Mouse (Mus musculus): ENCODE measurements around the gene Nt5dc2. TPM values are rescaled to one million over a fixed set of nuclear protein-coding genes. Genes with fewer than 3 reads are reported as not detected.
A peak's percentile ranks its signal among the peaks of the same experiment; 100 is the strongest.

Nt5dc2 gene
- 1 to 10 TPM in 1 of 2 experiments, under 1 TPM in 1; 0.57 to 1.3 TPM for total RNA-seq (2021)
- long read RNA-seq, experiment 1, partial matches to known transcripts = 0 of 3 reads
- long read RNA-seq, experiment 1, other reads (novel, unspliced or antisense) = 0 of 3 reads
- long read RNA-seq, experiment 2 = 0 reads

DNA sequence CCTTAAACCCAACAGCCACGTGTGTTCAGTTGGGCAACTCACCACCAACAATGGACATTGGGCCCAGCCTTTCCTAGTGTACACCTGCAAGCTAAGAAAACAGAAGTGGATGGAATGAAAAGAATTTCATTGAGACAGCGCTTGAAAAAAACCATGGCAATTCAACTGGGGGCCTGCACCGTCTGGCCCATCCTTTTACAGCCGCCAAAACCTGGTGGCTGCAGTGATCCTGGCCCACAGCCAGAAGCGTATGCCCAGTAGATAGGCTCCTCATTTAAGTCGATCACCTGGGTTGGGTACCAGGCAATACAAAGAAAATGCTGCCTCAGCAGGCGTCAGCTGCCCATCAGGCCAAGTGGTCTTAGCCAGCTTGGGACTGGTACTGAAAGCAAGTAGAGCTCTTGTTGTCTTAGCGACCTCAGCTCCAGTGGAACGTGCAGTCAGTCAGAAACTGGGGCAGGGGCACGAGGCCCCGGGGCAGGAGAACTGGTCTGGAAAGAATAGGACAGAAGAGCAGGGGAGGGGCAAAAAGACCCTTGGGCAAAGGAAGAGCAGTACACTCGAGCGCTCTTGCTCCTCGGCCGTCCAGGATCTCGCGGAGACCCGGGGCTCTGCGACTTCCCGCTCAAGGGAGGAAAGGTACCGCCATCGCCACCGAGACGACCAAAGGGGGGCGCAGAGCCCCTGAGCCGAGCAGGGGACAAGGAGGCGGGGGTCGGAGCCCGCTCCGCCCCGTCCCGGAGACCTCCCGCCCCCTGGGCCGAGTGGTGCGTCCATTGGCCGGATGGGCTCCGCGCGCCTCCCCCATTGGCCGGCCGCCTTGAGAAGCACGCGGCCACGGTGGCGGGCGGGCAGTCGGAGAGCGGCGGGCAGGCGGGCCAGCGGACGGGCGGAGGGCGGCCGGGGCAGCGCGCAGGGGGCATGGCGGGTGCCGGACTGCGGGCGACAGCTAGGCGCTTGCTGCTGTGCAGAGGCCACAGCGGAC lies at the start of gene Nt5dc2:
TSS of gene Nt5dc2 (plus strand) at position 818 of the 985 bp plus-strand sequence.
- DNase-seq (ENCODE audit: low spot score) = peak; percentile 80

DNA sequence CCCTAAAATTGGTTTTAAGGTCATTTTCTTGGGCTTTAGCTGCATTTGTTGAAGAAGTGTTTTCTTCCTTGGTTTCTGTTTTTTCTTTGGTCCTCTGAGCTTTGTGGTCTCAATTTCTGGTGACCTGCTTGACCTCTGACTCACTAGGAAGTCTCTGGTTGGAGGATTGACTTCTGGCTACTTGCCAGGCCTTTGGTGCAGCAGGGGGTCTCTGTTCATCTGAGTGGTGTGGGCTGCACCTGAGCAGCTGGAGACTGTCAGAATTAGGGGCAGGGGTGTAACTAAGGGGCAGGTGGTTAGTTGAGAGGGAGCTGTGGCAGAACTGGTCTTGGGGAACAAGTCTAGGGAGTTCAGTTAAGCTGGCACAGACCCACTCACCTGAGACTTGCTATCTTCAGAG lies 49.7 kb upstream of the Nt5dc2 start:
- no peak for DNase-seq (ENCODE audit: low spot score)

DNA sequence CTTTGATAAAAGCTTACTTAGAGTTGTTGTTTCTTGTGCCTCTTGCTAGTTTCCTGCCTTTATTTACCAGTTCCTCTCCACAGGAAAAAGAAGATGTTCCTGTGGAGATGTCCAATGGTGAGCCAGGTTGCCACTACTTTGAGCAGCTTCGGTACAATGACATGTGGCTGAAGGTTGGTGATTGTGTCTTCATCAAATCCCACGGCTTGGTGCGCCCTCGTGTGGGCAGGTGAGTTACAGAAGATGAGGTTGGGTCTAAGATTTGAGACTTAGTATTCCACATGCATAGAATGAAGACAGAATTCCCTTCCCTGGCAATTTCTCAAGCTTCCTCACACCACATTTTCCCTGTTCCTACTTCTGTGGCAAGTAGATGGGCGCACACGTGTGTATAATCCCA lies 43.4 kb upstream of the Nt5dc2 start:
- DNase-seq (ENCODE audit: low spot score) = no peak

DNA sequence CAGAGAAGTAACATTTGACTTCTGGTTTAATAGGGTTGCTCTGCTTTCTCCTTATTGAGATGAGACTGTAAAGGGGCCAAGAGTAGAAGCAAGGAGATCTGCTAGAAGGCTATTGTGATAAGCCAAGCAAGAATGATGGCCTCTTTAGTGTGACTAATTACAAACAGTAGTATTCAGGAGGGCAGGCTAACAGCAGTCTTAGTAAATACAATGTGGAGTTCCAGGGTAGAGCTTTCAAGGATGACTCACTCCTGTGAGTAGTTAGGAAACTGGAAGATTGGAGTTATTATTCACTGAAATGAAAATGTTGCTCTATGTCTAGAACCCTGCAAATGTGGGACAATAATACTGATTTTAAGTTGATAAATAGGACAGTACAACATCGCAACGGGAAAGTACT lies 42.3 kb upstream of the Nt5dc2 start:
- DNase-seq (ENCODE audit: low spot score) = no peak

DNA sequence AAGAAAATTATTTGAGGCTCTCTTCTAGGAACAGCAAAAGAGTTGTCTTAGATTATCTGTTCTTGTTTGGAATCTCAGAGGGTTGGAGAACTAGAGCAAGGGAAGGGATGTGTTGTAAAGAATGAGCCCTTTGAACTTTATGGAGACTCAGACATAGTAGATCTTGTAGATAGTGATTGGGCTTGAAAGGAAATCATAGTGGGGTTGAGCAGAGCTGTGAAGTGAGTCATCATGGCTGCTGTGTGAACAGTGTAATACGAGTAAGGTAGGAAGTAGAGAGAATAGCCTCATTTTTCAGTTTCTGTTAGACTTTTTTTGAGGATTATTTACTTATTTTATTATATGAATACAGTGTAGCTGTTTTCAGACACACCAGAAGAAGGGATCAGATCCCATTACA lies 40.9 kb upstream of the Nt5dc2 start:
- DNase-seq (ENCODE audit: low spot score) = no peak

DNA sequence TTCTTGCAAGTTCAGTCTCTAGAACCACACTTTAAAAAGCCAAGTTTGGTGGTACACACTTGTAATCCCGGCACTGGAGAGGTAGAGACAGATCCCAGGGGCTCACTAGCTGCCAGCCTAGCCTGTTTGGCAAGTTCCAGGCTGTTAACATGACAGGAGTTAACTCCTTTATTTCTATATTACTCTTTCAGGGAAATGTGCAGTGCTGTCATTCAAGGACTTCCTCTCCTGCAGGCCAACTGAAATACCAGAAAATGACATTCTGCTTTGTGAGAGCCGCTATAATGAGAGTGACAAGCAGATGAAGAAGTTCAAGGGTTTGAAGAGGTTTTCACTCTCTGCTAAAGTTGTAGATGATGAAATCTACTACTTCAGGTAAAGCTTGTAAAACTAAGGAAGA lies 25.7 kb upstream of the Nt5dc2 start:
- no peak for DNase-seq (ENCODE audit: low spot score)

DNA sequence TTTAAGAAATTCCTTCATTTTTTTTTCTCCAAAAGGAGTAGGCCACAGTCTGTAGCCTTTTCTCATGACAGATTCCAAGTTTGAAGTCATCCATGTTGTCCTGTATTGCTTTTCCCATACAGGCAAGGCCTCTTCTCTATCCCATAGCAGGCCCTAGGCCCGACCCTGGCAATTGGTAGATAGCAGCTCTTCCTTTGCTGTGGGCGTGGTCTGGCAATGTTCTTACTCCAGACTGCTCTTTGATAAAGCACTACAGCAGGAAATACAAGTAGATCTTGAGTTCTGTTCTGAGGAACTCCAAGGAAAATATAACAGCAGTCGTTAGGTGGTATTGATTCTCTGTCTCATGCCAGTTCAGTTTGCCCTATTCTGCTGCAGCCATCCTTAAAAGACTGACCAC lies 20.2 kb upstream of the Nt5dc2 start:
- DNase-seq (ENCODE audit: low spot score) = no peak

DNA sequence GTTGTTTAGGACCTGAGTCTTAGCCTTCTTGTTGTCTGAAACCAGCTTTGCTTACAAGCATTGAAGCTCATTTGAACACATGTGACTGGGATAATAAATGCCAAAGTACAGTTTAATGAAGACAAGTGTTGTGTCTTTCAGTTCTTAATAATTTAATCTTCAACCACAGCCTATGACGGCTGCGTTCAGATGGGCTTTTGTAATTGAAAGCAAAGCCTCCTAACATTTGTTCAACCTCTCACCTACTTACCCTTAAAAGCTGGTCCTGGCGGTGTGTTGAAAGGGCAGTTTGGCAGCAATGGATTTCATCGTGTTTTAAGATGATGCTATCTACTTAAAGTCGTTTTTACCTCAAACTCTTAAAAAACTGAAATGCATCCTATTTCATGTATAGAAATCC lies 18.7 kb upstream of the Nt5dc2 start:
- no peak for DNase-seq (ENCODE audit: low spot score)

DNA sequence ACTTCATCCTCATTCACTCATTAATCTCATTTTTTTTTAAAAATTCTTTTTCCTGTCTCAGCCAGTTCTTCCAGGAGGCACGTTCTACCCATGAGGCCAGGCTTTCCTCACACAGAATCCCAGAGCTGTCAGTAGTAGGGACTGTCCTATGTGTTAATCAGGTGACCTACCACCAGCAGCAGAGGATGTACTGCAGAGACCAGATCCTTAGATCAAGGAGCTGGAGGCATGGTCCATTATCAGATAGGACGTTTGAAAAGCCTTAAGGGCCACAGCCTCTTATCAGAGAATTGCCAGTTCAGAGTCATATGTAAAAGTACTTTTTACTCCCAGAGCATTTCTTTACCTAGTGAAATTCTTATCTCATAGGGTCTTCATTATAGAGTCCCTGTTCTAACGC lies 16.8 kb upstream of the Nt5dc2 start:
- DNase-seq (ENCODE audit: low spot score) = no peak

DNA sequence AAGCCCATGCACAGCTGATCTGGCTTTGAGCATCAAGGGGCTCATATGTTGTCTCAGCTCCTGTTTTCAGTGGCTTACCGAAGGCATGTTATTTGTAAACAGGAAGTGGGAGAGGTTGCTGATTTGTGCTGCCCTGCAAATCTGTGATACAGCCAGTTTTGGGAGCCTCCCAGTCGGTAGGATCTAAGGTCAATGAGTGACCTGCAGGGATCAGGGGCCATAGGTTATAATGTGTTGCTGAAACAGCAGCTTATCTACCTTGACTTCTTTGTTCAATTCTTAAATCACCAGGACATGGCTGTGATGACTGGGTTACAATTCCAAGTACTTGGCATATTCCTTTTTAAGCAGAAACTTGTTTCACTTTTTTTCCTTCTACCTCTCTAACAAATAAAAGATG lies 15.3 kb upstream of the Nt5dc2 start:
- DNase-seq (ENCODE audit: low spot score) = no peak

DNA sequence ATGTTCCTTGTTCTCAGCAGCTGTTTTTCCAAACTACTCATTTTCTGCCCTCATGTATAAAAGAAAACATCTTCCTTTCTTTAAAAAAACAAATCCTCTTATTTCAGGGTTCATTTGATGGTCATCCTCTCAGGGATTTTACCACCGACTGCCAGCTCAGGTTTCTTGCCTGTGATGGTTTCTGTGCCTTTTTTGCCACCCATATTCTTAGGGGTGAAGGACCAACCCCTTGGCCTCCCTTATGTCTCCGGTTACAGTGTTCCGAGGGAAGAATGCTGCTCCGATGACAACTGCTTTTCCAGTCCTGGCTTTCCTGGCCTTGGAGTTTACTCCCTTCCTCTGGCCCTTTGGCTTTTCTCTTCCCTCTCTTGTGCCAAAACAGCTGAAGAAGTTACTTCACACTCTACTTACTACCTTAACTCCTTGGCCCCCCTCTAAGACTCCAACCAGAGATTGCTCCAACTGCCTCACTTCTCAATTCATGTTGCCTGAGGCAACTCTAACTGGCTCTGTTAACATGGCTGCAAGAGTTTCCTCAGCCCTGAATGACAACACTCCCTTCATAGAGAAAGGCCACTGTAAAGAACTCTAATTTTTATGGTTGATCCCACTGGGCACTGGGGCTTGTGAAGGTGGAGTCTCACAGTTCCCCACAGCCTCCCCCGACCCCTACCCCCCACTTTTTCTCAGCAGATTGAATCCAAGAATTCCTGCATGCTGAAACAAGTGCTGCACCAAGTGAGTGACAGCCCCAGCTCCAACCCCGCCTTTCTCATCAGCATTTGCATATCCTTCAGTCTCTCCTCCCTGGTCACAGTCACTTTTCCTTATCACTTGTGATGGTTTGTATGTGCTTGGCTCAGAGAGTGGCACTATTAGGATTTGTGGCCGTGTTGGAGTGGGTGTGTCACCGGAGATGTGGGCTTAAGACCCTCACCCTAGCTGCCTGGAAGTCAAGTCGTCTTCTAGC lies 5.5 kb upstream of the Nt5dc2 start:
- DNase-seq (ENCODE audit: low spot score) = peak; percentile 48

DNA sequence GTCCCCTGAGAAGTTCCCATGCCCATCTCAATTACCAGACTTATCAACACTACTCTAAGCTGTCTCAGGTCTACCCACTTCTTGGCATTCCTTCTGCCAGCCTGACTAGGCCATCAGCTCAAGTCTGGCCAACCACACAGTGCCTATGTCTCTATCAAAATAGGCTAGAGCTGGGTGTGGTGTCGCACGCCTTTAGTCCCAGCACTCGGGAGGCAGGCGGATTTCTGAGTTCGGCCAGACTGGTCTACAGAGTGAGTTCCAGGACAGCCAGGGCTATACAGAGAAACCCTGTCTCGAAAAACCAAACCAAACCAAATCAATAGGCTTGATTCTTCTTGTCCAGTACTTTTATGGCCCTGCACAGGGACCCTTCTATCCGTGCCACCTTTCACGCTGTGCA lies 4.0 kb upstream of the Nt5dc2 start:
- DNase-seq (ENCODE audit: low spot score) = no peak

DNA sequence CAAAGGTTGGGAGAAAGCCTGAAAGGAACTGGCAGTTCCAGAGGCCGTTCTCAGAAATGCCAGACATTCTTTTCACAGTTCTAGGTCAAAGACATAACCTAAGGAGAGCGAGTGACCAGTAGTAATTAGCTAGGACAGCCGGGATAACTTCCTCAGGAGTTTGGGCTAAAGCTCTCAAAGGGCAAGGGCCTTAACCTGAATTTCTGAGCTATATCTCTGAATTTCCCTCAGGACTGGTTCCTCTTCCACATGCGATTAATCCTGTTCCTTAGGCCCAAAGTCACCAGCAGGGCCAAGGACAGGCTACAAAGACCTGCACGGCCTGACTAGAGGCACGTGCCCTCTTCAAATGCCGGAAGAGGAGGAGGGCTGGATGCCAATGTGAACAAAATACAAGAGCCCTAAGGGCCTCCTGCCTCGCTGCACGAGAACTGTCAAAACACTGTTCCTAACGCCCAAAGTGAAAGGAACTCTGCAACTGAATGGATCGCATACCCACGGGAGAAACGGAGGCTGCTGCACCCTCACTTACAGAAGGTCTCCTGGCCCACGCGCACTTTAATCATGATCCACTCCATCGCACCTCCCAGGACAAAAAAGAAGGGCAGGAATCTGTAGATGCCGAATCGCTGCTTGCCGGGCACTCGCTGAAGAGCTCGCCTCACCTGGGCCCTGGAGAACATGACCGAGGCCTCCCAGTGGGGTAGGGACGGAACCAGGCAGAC lies 2.6 kb upstream of the Nt5dc2 start:
- DNase-seq (ENCODE audit: low spot score) = peak; percentile 48

DNA sequence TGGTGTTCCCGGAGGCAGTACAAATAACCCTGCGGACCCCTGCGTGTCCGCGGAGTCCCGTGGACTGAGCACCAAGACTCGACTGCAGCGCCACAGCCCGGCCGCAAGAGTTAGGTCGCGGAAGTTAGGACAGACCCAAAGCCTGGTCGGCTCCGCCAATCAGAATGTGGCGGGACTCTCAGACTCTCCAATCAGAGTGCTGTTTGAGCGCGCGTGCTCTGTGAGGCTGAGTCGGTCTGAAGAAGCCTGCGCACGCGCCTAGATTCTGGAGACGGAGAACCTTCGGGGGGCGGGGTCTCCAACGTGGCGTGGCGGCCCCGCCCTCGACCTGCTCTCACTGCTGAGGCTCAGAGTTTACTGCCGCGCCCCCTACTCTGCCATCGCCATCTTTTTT lies 2.0 kb upstream of the Nt5dc2 start, which contains the start of gene Smim4:
TSS of gene Smim4 (minus strand) at position 131 of the 394 bp plus-strand sequence.
- DNase-seq (ENCODE audit: low spot score) = peak; percentile 96

DNA sequence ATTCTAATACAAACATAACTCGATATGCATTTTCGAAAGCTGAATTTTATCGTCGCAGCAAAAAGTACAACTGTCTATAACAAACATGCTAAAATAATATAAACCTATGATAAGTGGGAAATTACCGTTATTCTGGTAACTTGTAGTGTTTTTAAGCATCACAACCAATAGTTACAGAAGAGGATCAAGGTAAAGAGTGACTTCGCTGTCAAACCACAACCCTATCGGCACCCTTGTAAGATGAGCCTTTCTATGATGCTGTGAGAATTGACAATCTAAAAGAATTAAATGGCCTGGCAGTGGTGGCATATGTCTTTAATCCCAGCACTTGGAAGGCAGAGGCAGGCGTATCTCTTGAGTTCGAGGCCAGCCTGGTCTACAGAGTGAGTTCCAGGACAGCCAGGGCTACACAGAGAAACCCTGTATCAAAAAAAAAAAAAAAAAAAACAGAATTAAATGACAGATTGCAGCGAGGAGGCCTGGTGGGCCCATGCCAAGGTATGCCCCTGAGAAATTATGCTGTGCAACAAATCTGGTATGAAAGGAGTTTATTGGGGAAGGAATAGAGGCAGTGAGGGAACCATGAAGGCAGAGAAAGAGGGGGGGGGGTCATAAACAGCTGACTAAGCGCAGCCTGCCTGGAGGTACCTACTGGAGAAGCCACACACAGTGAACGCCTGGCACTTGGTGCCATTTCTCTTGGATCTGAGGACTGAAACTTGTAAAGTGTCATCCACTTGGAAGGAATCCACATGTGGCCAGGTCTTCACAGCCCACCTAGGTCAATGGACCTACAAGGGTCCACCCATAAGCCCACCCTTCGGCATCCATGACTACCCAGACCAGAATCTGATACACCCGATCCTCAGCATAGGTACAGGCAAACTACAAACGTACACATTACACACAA lies 1.3 kb upstream of the Nt5dc2 start:
- no peak for DNase-seq (ENCODE audit: low spot score)

DNA sequence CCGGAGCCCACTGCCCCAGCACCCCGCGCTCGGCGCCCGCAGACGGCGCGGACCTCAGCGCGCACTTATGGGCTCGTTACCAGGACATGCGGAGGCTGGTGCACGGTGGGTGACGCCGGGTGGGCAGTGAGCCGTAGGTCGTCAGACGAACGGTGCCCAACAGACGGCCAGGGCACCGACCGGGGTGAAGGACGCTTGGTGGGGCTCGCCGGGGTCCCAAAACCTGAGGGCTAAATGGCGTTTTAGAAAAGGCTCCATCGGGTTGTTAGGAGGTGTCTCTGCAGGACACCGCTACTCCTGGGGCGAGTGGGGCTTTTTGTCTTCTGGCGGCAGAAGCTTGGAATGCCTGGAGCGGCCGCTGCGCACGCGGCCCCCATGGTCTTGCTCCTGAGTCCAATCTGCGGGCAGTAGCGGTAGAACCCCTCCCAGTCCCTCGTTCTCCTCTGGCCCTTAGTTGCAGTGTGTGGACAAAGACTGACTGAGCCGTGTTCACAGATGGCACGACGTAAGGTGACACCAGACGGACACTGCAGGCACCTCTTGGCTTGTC lies 494 bp downstream of the Nt5dc2 start:
- no peak for DNase-seq (ENCODE audit: low spot score)

DNA sequence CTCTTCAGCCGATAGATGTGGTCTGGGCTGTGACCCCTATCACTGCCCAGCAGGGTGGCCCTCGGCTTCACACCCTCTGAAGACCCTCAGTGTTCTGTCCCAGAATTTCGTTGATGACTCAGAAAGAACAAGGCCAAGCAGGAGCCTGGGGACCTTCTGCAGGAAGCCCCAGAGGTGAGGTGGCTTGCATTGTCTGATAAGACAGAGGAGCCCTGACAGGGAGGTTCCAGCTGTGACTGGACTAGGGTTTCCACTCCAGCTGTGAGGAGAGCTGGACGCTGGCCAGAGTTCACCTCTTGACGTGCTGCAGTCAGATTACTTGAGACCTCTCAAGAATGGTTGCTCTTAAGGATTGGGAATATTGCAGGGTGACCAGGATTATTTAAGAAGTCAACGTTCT lies 1.2 kb downstream of the Nt5dc2 start:
- DNase-seq (ENCODE audit: low spot score) = no peak

DNA sequence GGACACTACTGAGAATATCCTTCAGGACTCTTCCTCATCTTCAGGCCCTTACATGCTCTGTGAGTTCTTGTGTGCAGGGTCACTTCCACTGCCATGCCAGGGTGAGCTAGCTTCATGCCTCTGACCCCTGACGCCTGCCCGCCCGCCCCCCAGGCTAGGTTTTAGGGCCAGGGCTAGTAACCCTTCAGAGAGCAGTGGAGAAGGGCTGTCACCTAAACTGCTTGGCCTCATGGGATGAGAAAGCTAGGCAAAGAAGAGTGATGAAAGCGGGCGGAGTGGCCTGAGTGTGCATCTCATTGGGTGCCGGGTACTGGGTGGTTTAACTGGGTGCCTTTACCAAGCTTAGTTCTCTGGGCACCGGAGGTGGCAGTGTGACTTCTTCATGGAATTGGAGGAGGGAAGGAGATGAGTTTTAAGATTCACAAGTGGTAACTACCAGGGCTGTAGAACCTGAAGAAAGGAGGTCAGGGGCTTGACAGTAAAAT lies 1.7 kb downstream of the Nt5dc2 start:
- no peak for DNase-seq (ENCODE audit: low spot score)

DNA sequence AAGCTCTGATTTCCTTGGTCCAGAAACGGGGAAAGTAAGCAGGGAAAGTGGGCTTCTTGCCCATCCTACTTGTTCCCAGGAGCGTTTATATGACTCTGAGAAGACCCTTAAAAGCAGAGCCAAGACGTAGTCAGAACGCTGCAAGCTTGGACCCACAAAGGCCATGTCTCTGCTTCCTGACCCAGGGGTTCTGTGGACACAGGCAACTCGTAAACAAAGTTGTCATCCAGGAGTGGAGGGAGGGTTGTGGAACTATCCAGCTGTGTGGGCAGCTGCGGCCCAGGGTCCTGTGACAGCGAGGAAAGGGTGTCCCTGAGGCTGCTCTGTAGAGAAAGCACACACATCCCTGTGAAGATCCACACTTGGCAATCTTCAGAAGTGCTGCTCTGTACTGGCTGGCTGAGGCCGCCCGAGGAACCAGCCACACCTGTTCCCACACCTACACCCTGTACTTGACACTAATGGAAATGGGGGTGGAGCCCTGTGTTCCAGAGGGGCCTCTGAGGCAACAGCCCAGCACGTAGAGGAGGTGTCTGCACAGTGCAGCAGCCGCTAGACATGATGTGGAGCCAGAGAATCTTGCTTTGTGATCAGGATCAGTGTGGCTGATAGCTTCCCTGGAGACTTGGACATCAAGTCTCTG lies 2.3 kb downstream of the Nt5dc2 start:
- DNase-seq (ENCODE audit: low spot score) = no peak

All from gastrocnemius, adult 18-20 months (tissue).